Mouse (Mus musculus) c-Kit-positive CD71-positive TER-119-negative erythroid progenitor cells, embryonic 14.5 days (primary cell): ENCODE results near the gene Pfdn5.
"Not testable (repeated sequence)": the region's sequence is repeated elsewhere in the genome, so short reads cannot be mapped to it uniquely, and the experiment has no call there.

Source experiments
- DNase-seq: peaks from one replicate; pipeline ENCODE4 v3.0.0-alpha.2; 2013; ENCODE audit warnings: low read depth

The Pfdn5 gene

GRCm38 (mm10) chr15:102335254-102335653 is 9.3 kb downstream of the Pfdn5 start:
- no peak for DNase-seq

- DNase-seq, result not testable (repeated sequence)
Observed at GRCm38 (mm10) chr15:102335925-102336324, 10.0 kb downstream of the Pfdn5 start.

- DNase-seq, result no peak
Observed at GRCm38 (mm10) chr15:102336946-102337345, 11.0 kb downstream of the Pfdn5 start.

- no peak for DNase-seq
Observed at GRCm38 (mm10) chr15:102339612-102340011, 13.7 kb downstream of the Pfdn5 start.

- DNase-seq, result no peak
Observed at GRCm38 (mm10) chr15:102341580-102341979, 15.7 kb downstream of the Pfdn5 start.

GRCm38 (mm10) chr15:102344490-102344889 is 18.6 kb downstream of the Pfdn5 start:
- no peak for DNase-seq

- DNase-seq, result no peak
Observed at GRCm38 (mm10) chr15:102346444-102346843, 20.5 kb downstream of the Pfdn5 start.

- peak; percentile 94 for DNase-seq
Observed at GRCm38 (mm10) chr15:102350138-102350941, 24.4 kb downstream of the Pfdn5 start, which contains the start of gene Aaas. Gene Aaas (minus strand): TSS chr15:102350771.

- DNase-seq, result no peak
Observed at GRCm38 (mm10) chr15:102350942-102351291, 25.0 kb downstream of the Pfdn5 start.

GRCm38 (mm10) chr15:102352177-102352576 is 26.3 kb downstream of the Pfdn5 start:
- no peak for DNase-seq

- no peak for DNase-seq
Observed at GRCm38 (mm10) chr15:102353986-102354385, 28.1 kb downstream of the Pfdn5 start.

- no peak for DNase-seq
Observed at GRCm38 (mm10) chr15:102355134-102355870, 29.4 kb downstream of the Pfdn5 start.

GRCm38 (mm10) chr15:102355871-102356441 is 30.0 kb downstream of the Pfdn5 start:
- no peak for DNase-seq

- DNase-seq, result no peak
Observed at GRCm38 (mm10) chr15:102356501-102357325, 30.8 kb downstream of the Pfdn5 start.

GRCm38 (mm10) chr15:102358126-102358525 is 32.2 kb downstream of the Pfdn5 start:
- no peak for DNase-seq

GRCm38 (mm10) chr15:102358834-102359233 is 32.9 kb downstream of the Pfdn5 start:
- no peak for DNase-seq

GRCm38 (mm10) chr15:102362648-102363047 is 36.7 kb downstream of the Pfdn5 start:
- DNase-seq, result no peak

- DNase-seq, result no peak
Observed at GRCm38 (mm10) chr15:102364678-102365077, 38.8 kb downstream of the Pfdn5 start.

- no peak for DNase-seq
Observed at GRCm38 (mm10) chr15:102366238-102366637, 40.3 kb downstream of the Pfdn5 start.

GRCm38 (mm10) chr15:102366733-102367344 is 40.9 kb downstream of the Pfdn5 start, which contains the start of gene Sp7:
Gene Sp7 (minus strand): TSS chr15:102367182.
- no peak for DNase-seq

GRCm38 (mm10) chr15:102369972-102370371 is 44.1 kb downstream of the Pfdn5 start:
- no peak for DNase-seq
